Mouse (Mus musculus) cerebellum, postnatal 14 days (tissue): ENCODE measurements around the gene Miga2.

ENCODE experiments used
- DNase-seq, 2 experiments: peaks; one replicate each; pipeline ENCODE4 v3.0.0; 2021; ENCODE audit warnings: mixed read lengths in 2 of 2

The Miga2 gene

GRCm38 (mm10) chr2:30363773-30364650, at the start of gene Miga2:
TSS of gene Miga2 (plus strand) at chr2:30364233.
- peak; percentile 98 for DNase-seq

DNA sequence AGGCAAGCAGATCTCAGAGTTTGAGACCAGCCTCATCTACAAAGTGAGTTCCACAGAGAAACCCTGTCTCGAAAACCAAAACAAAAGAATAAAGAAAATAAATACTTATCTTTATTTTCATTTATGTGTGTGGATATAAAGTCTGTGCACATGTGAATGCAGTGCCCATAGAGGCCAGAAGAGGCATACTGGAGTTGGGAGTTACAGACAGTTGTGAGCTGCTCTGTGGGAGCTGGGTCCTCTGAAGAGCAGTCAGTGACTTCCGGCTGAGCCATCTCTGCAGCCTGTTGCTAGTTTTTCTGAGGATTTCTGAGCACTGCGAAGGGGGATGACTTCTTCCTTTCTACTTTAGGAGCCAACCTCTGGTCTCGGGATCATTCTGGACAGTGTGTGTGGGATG, 47.9 kb upstream of the Miga2 start:
- no peak for DNase-seq

- no peak for DNase-seq
These were observed 47.1 kb upstream of the Miga2 start for GRCm38 (mm10) chr2:30316955-30317354.

- no peak for DNase-seq
These were observed 44.8 kb upstream of the Miga2 start for GRCm38 (mm10) chr2:30319260-30319659.

GRCm38 (mm10) chr2:30323111-30323510, 40.9 kb upstream of the Miga2 start:
- no peak for DNase-seq

DNA sequence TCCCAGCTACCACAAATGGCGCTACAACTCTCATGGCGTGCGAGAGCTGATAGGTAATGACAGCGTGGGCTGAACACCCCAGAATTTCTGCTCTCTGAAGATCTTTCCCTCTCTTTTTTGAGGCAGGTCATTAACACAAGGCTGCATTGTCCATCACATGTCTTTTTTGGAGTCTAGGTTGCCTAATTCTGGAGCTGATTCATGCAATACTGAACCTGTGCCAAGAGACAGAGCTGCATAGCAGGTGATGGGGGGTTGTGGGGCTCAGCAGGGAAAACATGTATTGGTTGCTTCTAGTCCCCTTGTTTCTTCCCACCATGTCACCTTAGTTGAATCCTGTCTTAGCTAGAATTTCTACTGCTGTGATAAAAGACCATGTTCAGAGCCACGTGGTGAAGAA, 38.7 kb upstream of the Miga2 start:
- no peak for DNase-seq

- no peak for DNase-seq
These were observed 36.8 kb upstream of the Miga2 start for GRCm38 (mm10) chr2:30327276-30327675.

- DNase-seq, result no peak
These were observed 35.2 kb upstream of the Miga2 start for GRCm38 (mm10) chr2:30328791-30329190.

GRCm38 (mm10) chr2:30335324-30335723, 28.7 kb upstream of the Miga2 start:
- DNase-seq, result no peak

DNA sequence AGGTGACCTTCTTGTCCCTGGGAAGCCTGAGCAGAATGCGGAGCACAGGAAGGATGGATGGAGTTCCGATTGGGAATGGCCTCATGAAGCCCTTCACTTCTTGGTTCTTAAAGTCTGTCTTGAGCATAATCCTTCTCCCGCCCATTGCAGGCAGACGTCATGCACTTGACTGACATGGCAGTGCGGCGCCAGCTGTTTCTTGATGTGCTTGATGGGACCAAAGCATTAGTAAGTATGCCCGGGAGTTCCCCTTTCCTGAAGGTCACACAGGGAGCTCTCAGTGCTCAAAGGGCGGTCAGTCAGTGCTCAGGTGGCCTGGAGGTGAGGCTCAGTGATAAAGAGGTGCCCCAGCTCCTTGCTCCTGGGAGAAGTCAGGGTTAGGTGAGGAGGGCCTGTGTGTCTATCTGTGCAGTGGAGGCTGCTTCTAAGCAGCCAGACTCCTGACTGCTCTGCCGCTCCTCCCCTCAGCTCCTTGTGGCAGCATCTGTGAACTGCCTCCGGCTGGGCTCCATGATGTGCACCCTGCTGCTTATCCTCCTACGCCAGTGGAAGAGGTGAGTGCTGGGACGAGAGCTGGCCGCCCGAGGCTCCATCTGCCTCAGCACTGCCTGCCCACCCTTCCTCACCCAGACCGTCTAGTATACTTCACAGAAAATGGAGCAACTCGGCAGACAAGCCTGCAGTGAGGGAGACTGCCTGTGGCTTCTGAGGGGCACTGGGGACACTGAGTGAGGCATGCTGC, 27.7 kb upstream of the Miga2 start:
- no peak for DNase-seq

DNA sequence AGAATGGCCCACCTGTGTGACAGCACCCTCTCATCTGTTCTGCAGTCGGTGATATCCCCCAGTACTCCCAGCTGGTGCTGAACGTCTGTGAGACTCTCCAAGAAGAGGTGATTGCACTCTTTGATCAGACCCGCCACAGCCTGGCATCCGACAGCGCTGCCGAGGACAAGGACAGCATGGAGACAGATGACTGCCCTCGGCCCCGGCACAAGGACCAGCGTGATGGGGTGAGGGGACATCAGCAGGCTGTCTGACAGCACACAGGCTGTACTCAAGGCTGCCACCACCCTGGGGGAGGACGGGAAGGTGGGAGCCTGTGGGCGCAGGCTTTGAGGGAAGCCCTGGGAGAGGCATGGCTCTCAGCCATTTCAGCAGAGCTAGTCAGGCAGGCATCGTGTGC, 26.9 kb upstream of the Miga2 start:
- no peak for DNase-seq

DNA sequence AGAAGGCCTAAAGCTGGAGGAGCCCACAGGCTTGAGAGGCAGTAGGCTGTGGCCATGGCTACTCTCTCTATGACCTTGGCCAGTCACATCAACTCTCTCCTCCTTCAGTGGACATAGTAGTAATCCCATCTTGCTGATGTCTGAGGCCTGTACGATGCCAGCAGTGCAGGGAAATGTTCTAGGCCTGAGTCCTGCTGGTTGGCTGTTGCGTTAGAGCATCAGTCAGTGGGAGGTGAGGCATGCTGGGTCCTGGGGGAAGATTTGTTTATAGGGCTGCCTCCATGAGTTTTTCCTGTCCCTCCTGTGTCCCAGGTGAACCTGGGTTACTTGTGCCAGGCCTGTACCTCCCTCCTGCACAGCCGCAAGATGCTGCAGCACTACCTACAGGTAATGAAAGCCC, 22.0 kb upstream of the Miga2 start:
- no peak for DNase-seq

- peak; percentile 61 to 70 for DNase-seq
These were observed 21.5 kb upstream of the Miga2 start for GRCm38 (mm10) chr2:30342544-30342943.

- DNase-seq, result peak in 1 of 2 experiments; percentile 60
These were observed 20.4 kb upstream of the Miga2 start for GRCm38 (mm10) chr2:30343601-30344137.

- no peak for DNase-seq
These were observed 17.9 kb upstream of the Miga2 start for GRCm38 (mm10) chr2:30345971-30346676.

DNA sequence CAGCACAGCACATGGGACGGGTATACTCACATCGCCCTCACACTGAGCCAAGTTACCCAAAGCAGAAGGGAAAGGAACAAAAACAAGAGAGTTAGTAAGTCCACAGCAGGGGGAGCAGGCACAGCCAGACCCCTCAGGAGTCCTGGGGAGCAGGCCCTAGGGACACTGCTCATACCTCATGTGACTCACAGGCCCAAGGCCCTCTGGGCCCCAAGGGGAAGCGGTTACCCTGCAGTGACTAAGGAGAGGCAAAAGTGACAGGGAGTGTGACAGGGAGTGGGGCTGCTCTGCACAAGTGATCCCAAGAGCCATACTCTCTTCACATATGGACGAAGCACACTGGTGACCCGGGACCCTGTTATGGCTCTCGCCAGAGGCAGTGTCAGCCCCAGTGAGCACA, 14.8 kb upstream of the Miga2 start:
- DNase-seq, result no peak

DNA sequence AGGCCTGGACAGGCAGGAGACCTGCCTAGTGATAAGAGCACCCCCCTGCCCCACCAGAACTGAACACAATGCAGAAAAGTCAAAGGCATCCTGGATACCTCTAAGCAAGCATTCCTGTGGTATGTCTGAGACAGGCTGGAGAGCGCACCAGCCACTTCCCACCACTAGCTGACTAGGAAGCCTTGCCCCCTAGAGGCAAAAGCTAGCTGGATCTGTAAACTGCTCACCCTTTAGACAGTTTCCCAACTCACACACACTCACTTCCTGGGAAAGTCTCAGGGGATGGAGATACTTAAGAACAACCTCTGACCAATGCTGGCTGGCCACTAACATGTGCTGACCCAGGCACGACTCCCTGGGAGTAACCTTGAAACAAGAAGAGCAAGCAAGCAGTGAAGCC, 12.9 kb upstream of the Miga2 start:
- no peak for DNase-seq

- peak; percentile 56 to 71 for DNase-seq
These were observed 8.2 kb upstream of the Miga2 start for GRCm38 (mm10) chr2:30355861-30356260.

GRCm38 (mm10) chr2:30356266-30356665, 7.8 kb upstream of the Miga2 start:
- DNase-seq, result no peak

- DNase-seq, result peak; percentile 31 to 33
These were observed 7.1 kb upstream of the Miga2 start for GRCm38 (mm10) chr2:30356906-30357305.

DNA sequence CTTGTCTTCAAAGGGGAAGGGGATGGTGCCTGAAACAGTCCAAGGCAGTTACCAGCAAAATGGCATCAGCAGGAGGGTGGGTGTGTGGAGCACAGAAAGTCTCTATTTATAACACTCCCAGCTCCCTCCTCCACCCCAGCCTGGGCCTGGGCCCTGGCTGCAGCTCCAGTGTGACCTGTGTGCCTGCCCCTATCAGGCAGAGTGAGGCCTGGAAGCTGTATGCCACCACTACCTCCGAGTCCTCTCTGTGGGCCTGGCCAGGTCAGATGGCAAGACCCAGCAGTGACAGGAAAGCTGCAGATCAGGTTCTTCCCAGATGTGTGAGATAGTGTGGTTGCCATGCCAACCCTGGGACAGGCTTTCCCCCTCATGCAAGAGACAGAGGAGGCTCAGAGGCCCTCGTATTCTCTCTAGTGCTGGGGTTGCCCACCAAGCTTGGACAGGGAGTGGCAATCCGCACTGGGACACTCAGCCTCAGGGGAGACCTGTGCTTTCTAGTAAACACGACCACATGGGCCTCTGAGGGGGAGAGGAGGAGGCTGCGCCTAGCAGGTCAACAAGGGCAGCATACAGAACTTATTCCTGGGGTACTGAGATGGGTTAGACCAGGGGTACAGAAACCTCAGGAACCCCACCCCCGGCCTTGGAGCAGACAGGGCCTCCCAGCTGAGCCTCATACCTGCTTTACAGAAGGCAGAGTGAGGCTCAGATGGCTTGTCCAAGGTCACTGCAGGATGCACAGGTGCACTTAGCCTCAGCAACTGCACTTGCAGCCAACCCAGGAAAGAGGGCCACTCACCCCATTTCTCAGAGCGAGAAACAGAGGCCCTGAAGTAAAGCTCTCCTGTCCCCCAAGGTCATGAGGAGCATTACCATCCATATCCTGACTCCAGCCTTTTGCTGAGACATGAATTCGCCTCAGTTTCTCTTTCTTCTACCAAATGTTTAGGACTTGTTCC, 6.2 kb upstream of the Miga2 start:
- DNase-seq, result peak; percentile 51 to 63
